Mouse (Mus musculus) erythroblast, embryonic 14.5 days (primary cell): ENCODE measurements around the gene Bdh1.

Experiments
- GATA1 ChIP-seq: IDR thresholded peaks from 2 replicates; pipeline ENCODE4 v1.6.1; 2012; ENCODE audit warnings: low read length, inconsistent platforms, mixed read lengths
- TAL1 ChIP-seq: IDR thresholded peaks from 3 replicates; pipeline ENCODE4 v1.6.1; 2012; ENCODE audit warnings: low read length, inconsistent platforms, mixed read lengths

- TF ChIP-seq GATA1 (no peak), TAL1 (no peak)
Measured at GRCm38 (mm10) chr16:31422000-31422399, at the start of gene Bdh1.
